Mouse (Mus musculus): ENCODE data around the gene Kansl1l. TPM values are rescaled to one million over a fixed set of nuclear protein-coding genes. Genes with fewer than 3 reads are reported as not detected.

Gene Kansl1l
- 2.8 and 3.6 TPM in 2 replicates for polyA plus RNA-seq (2012; rRNA removed)

- peak; percentile 43 for TF ChIP-seq POLR2A (IDR thresholded peaks at IDR 0.05; ENCODE audit: borderline replicate concordance, extremely low read depth, low read depth, low read length)
- TF ChIP-seq CTCF (IDR thresholded peaks at IDR 0.05; ENCODE audit: insufficient read depth, low read length): no peak
- WGBS: 1% methylated on average over 48 of the region's 56 CpGs
- peak; percentile 90 for DNase-seq
- Histone ChIP-seq H3K4me1 (ENCODE audit: control insufficient read depth, insufficient read depth, low read length) (peaks cover 9% of the 10 kb centered on the region), H3K4me3 (replicated peaks; ENCODE audit: extremely low read depth, low read depth, low read length) (peak within 1 kb of the TSS; percentile 96)
These were observed at the start of gene Kansl1l for GRCm38 (mm10) chr1:66817453-66817839. Gene Kansl1l (minus strand): TSS chr1:66817562.

GRCm38 (mm10) chr1:66865633-66866032 is 48.3 kb upstream of the Kansl1l start:
- WGBS: 57% methylated on average over 4 of the region's 4 CpGs
- no peak for DNase-seq
- Histone ChIP-seq H3K4me1 (ENCODE audit: control insufficient read depth, insufficient read depth, low read length) (no peaks in the 10 kb centered on the region; the same call in 1 of the 2 replicates), H3K4me3 (replicated peaks; ENCODE audit: extremely low read depth, low read depth, low read length) (no peak overlapping the region)
- TF ChIP-seq CTCF (IDR thresholded peaks at IDR 0.05; ENCODE audit: insufficient read depth, low read length) (no peak), POLR2A (IDR thresholded peaks at IDR 0.05; ENCODE audit: borderline replicate concordance, extremely low read depth, low read depth, low read length) (no peak)

- DNase-seq: no peak
- Histone ChIP-seq H3K4me3 (replicated peaks; ENCODE audit: extremely low read depth, low read depth, low read length) (peak overlapping the region; percentile 72), H3K4me1 (ENCODE audit: control insufficient read depth, insufficient read depth, low read length) (no peaks in the 10 kb centered on the region; the same call in 1 of the 2 replicates)
- TF ChIP-seq POLR2A (IDR thresholded peaks at IDR 0.05; ENCODE audit: borderline replicate concordance, extremely low read depth, low read depth, low read length) (no peak), CTCF (IDR thresholded peaks at IDR 0.05; ENCODE audit: insufficient read depth, low read length) (no peak)
- under 1% methylated on average over 9 of the region's 9 CpGs for WGBS
These were observed 46.6 kb upstream of the Kansl1l start for GRCm38 (mm10) chr1:66863741-66864495.

GRCm38 (mm10) chr1:66862712-66863511 is 45.5 kb upstream of the Kansl1l start, which contains the start of gene Acadl:
Gene Acadl (minus strand): TSS chr1:66863277.
- TF ChIP-seq CTCF (IDR thresholded peaks at IDR 0.05; ENCODE audit: insufficient read depth, low read length): no peak
- TF ChIP-seq POLR2A (IDR thresholded peaks at IDR 0.05; ENCODE audit: borderline replicate concordance, extremely low read depth, low read depth, low read length): peak; percentile 64; the same call in 1 of the 2 replicates
- under 1% methylated on average over 77 of the region's 85 CpGs for WGBS
- DNase-seq: peak; percentile 91
- H3K4me1 ChIP-seq (ENCODE audit: control insufficient read depth, insufficient read depth, low read length): no peaks in the 10 kb centered on the region; the same call in 1 of the 2 replicates
- H3K4me3 ChIP-seq (replicated peaks; ENCODE audit: extremely low read depth, low read depth, low read length): peak within 1 kb of the TSS; percentile 86

GRCm38 (mm10) chr1:66861764-66862672 is 44.7 kb upstream of the Kansl1l start:
- no peak for TF ChIP-seq POLR2A (IDR thresholded peaks at IDR 0.05; ENCODE audit: borderline replicate concordance, extremely low read depth, low read depth, low read length)
- WGBS: 14% methylated on average over 14 of the region's 14 CpGs
- no peaks in the 10 kb centered on the region; the same call in 1 of the 2 replicates for H3K4me1 ChIP-seq (ENCODE audit: control insufficient read depth, insufficient read depth, low read length)
- no peak for DNase-seq
- H3K4me3 ChIP-seq (replicated peaks; ENCODE audit: extremely low read depth, low read depth, low read length): peak overlapping the region; percentile 86

GRCm38 (mm10) chr1:66847506-66847905 is 30.1 kb upstream of the Kansl1l start:
- 89% methylated on average over 4 of the region's 4 CpGs for WGBS
- no peak for DNase-seq
- Histone ChIP-seq H3K4me3 (replicated peaks; ENCODE audit: extremely low read depth, low read depth, low read length) (no peak overlapping the region), H3K4me1 (ENCODE audit: control insufficient read depth, insufficient read depth, low read length) (peaks cover 11% of the 10 kb centered on the region)
- no peak for TF ChIP-seq POLR2A (IDR thresholded peaks at IDR 0.05; ENCODE audit: borderline replicate concordance, extremely low read depth, low read depth, low read length)
- TF ChIP-seq CTCF (IDR thresholded peaks at IDR 0.05; ENCODE audit: insufficient read depth, low read length): peak; percentile 40; the same call in 1 of the 2 replicates

- H3K4me3 ChIP-seq (replicated peaks; ENCODE audit: extremely low read depth, low read depth, low read length): no peak overlapping the region
- 17% methylated on average over 5 of the region's 5 CpGs for WGBS
- DNase-seq: no peak
- TF ChIP-seq CTCF (IDR thresholded peaks at IDR 0.05; ENCODE audit: insufficient read depth, low read length): no peak
- no peak for TF ChIP-seq POLR2A (IDR thresholded peaks at IDR 0.05; ENCODE audit: borderline replicate concordance, extremely low read depth, low read depth, low read length)
- H3K4me1 ChIP-seq (ENCODE audit: control insufficient read depth, insufficient read depth, low read length): peaks cover 11% of the 10 kb centered on the region
These were observed 28.4 kb upstream of the Kansl1l start for GRCm38 (mm10) chr1:66845690-66846318.

GRCm38 (mm10) chr1:66841938-66842337 is 24.6 kb upstream of the Kansl1l start:
- TF ChIP-seq CTCF (IDR thresholded peaks at IDR 0.05; ENCODE audit: insufficient read depth, low read length): no peak
- no peak for TF ChIP-seq POLR2A (IDR thresholded peaks at IDR 0.05; ENCODE audit: borderline replicate concordance, extremely low read depth, low read depth, low read length)
- DNase-seq: no peak
- WGBS: 82% methylated on average over 10 of the region's 10 CpGs
- peaks cover 19% of the 10 kb centered on the region for H3K4me1 ChIP-seq (ENCODE audit: control insufficient read depth, insufficient read depth, low read length)
- H3K4me3 ChIP-seq (replicated peaks; ENCODE audit: extremely low read depth, low read depth, low read length): no peak overlapping the region

Data from lung, adult 2 months (tissue).